Mouse (Mus musculus) layer of hippocampus, adult 8-10 months (tissue): ENCODE data around the gene Xrn2. TPM values are rescaled to one million over a fixed set of nuclear protein-coding genes. Genes with fewer than 3 reads are reported as not detected.
"Not testable (repeated sequence)": the region's sequence is repeated elsewhere in the genome, so short reads cannot be mapped to it uniquely, and the experiment has no call there.

Source experiments
- DNase-seq, 2 experiments: peaks; one replicate each; pipeline ENCODE4 v3.0.0; 2022; ENCODE audit warnings: low spot score in 2 of 2
- total RNA-seq, 4 experiments: library from RNA; stranded (reverse); gene quantifications; 2 replicates each; pipeline ENCODE4 v1.2.4; 2022

The Xrn2 gene
- total RNA-seq, result 10 to 100 TPM; 43.8 to 53.6 (median 45.9) TPM

DNA sequence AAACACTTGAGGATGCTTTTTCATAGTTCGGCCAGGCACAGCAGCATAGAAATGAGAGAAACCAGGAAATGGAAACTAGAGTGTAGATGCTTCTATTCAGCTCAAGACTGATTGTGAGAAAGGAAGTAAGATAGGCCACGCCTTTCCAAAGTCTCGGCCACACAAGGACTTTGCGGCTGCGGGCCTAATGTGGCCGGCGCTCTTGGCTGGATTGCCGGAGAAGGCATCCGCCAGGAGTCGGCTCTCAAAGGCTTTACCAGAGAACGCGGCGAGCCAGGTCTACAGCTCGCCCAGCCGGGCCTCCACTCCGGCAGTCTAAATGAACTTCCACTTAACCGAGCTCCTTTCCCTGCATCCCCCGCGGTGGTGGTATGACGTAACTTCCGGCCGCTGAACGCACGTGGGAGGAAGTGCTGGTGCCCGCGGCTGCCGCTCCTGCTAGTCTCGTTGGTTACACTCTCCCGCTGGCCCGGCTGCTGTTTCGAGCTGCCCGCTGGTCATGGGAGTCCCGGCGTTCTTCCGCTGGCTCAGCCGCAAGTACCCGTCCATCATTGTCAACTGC is at the start of gene Xrn2:
Xrn2 (plus strand) TSS at position 374 of the 562 bp plus-strand sequence.
- peak; percentile 95 to 96 for DNase-seq

DNA sequence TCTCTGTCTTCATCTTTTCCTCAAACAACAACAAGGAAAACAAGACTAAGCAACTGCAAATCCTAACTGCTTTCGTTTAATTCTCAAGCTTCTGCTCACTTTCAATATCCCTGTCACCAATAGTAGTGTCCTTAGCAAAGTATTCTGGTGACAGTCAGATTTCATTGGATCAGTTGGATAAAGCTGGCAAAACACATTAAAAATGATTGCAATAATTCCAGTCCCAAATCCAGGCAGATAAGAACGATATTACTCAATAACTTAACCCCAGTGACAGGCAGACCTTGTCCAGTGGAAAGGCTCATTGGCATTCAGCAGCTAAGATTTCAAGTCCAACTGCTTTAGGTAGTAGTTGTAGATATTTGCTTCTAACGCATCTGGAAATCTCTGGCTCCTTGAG is 37.8 kb upstream of the Xrn2 start:
- DNase-seq, result no peak

DNA sequence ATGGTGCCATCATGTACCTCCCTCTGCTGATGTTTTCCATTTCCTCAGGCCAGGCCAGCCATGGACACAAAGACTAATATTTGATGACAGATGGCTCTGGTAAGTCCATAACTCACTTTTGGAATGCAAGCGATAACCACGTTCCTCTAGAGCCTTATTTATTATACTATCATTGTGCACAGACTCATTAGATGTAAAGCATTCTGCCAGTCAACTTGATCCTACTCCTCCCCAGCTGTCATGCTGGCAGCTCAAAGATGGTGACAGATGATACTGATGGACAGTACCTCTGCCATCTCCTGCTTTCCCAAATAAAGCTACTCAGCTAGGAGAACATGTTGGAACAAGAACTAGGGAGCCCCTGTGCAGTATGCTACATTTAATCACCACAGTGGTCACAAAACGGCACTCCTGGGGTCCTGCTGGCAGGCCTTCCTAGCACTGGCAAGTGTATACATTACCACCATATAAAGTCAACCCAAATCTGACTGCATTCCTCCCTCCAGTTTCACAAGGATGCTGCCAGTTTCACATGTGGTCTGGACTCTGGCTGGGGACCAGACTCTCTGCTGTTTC is 37.3 kb upstream of the Xrn2 start:
- peak in 1 of 2 experiments; percentile 10 for DNase-seq

DNA sequence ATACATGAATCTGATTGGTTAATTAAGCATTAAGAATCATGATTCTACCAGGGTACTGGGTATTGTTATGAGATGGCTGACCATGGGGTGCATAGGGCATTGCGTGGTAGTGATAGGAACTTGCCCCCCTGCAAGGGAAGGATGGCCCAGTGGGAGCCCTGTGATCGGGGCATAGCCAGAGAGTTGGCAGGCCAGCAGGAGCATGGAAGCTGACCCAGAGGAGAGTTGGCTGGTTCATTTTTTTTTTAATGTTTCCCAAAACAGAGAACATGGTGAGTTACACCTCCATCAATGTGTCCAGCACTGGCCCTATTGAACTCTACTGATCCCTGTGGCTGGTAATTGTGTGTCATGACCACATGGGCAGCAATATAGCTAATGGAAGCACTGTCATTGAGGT is 30.0 kb upstream of the Xrn2 start:
- DNase-seq, result no peak

DNA sequence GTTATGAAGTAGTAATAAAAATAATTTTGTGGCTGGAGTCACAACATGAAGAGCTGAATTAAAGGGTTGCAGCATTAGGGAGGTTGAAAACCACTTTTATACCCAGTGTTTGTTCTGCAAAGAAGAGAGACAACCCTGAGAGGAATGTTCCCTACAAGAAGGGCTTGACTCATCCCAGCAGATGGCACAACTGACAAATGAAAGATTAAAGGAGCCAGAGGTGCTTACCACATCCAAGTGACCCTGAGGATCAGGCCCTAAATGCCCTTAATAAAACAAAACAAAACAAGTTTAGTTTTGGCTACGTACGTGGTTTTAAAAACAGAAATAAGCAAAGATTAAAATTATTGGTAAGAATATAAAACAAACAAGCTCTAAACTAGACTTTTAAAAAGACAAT is 28.0 kb upstream of the Xrn2 start:
- no peak for DNase-seq

DNA sequence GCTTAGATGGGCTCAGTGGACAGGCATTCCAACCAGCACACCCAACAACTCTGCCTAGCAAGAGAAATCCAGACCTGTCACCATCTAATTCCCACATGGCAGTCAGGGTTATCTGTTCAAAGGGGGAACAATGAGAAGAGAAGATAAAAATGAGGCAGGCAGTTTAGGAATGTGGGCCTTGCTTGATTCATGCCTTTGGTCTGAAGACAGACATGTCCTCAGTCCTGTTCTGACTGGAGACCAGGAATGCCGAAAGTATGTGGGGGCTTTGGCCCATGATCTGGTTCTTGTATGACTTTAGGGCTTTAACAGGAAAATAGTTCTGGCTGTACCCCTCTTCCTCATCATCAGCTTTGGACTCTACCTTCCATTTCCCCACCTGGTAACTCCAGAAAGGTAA is 27.0 kb upstream of the Xrn2 start:
- DNase-seq, result no peak

DNA sequence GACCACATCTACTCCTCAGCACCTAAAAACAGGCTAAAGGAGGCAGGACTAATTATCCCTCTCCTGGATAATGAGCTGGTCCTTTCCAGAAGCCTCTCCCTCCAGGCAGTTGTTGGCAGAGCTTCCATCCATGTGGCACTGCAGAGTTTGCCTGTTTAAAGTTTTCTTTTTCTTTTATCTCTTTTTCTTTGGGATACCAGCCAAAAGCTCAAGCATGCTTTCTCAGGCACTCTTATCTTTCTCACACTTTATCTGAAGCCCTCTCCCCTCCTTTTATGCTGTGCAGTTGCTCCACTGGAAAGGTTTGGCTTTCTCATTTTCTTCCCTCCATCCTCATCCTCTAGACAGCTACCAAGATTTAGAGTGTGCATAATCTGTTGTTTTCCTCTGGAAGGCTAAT is 26.4 kb upstream of the Xrn2 start:
- DNase-seq, result no peak

DNA sequence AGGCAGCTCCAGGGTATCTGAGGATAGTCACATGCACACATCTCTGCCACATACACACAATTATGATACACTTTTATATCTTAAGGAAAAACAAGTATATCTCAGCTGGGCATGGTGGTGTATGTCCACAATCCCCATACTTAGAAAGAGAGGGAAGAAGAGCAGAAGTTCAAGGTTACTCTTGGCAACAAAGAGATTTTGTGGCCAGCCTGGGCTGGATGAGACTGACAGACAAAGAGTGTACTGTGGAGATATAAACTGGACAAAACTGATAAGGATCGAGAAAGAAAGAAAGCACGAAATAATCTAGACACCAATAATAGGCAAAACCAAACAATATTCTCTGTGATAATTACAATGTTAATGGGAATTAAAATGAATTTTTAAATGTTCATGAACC is 5.5 kb upstream of the Xrn2 start:
- DNase-seq, result no peak

DNA sequence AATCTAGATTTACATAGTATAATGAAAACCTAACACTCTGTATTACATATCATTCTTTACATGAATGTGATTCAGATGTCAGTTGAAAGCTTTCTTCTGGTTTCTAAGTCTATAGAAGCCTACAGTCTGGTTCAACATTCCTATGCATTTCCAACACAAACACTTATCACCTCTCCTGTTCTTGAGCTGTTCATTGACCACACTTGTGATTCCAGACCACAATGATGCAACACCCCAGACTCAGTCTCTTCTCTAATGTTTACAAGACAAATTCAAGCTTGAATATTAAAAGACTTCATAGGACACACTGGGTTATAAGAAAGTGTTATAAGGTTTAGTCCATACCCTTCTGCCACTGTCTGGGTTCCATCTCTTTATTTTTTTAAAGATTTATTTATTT is 3.7 kb upstream of the Xrn2 start:
- no peak for DNase-seq

DNA sequence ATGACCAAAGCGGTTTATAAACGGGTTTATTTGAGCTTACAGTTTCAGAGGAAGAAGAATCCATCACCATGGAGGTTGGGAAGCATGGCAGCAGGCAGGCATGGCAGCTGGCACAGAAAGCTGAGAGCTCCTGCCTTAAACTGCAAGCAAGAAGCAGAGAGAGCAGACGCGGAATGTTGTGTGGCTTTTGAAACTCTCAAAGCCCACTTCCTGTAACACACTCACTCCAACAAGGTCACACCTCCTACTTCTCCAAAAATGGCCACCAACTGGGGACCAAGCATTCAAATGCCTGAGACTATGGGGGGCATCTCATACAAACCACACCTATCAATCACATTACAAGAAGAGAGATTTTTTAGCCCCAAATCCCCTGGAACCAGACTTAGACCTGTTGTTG is 2.7 kb upstream of the Xrn2 start:
- no peak for DNase-seq

DNA sequence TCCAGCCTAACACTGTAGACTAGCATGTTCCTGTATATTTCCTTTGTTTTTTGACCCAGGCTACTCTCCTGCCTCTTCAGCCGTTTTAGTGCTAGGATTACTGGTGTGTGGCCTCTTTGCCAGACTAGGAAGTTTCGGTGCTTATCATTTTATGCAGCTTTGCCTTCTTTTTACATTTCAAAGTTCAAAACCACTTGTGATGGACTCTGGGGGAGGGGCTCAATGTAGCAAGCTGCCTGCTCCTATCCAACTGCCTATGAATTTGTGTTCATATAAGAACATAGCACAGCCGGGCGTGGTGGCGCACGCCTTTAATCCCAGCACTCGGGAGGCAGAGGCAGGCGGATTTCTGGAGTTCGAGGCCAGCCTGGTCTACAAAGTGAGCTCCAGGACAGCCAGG is 1.8 kb upstream of the Xrn2 start:
- DNase-seq, result no peak

DNA sequence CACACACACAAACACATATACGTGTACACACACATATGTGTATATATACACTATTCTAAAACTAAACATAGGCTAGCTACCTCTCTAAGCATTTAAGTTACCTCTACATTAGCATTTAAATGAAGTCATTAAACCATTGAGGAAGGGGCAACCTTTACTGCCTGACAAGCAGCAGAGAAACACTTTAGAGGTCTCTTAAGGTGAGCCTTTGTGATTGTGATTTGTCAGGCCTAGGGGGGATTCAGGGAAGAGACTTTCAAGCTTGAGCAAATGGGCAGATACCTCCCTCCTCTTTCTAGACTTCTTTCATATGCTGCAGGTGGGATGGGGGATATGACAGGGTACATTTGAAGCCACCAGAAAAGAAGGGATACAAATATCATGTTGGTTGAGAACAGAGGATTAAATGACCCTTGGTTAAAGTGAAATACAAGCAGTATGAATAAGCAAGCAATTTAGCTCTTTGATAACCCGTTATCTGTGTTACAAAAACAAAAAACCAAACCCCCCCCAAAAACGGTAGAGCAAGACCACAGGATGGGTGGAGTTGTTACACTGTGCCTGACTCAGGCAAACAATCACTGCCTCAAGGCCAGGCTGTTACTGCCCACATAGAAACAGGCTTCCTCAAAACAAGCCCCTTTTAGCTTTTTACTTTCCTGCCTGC is 1.2 kb upstream of the Xrn2 start:
- DNase-seq, result no peak

DNA sequence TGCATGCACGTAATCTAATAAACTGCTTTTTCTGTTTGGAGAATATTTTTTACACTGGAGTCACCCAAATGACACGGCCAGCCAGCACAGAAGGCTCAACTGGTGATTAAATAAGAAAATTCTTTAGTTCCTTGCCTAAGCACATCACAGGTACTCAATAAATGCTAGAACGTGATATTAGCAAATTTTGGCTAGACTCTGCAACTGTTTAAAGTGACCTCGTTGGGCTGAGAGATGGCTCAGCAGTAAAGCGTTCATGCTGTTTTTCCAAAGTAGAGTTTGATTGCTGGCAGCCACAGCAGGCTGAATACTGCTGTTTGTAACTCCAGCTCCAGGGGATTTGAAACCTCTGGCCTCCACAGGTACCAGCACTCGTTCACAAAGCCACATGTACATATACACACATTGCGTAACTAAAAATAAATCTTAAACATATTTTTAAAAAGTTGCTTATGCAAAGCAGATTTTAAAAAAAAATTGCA is 614 bp upstream of the Xrn2 start:
- no peak for DNase-seq

DNA sequence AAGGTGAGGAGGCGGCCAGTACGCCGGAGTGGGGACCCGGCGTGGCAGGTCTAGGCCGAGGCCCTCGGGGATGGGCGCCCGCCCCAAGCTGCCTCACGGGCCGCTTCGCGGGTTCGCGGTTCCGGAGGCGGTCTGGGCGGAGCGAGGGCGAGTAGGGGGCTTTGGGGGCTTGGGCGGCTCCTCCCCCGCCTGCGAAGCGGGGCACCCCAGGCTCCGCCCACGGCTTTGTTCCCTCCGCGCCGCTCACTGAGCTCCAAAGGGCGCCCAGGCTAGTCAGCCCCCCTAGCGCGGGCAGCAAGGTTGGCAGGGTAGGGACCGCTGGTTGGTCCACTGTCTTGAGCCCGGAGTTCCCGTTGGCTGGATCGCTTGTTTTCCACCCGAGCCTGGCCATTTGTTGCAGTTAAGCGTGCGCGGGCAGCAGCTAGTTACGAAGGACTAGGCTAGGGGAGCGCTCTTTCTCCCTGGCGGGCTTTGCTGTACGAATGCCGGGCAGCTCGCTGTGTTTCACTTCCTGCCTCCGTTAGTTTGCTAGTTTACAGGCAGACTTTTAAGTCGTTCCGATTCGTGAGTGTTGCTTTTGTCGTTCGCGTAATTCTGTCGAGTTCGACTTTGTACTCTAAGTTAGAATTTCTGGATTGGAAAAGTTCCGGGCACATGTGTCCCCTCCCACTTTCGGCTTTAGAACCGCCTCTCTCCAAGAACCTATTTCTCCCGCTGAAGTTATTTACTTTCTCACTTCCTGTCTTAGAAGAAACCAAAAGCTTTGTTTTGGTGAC is 586 bp downstream of the Xrn2 start:
- DNase-seq, result peak; percentile 39 to 54

DNA sequence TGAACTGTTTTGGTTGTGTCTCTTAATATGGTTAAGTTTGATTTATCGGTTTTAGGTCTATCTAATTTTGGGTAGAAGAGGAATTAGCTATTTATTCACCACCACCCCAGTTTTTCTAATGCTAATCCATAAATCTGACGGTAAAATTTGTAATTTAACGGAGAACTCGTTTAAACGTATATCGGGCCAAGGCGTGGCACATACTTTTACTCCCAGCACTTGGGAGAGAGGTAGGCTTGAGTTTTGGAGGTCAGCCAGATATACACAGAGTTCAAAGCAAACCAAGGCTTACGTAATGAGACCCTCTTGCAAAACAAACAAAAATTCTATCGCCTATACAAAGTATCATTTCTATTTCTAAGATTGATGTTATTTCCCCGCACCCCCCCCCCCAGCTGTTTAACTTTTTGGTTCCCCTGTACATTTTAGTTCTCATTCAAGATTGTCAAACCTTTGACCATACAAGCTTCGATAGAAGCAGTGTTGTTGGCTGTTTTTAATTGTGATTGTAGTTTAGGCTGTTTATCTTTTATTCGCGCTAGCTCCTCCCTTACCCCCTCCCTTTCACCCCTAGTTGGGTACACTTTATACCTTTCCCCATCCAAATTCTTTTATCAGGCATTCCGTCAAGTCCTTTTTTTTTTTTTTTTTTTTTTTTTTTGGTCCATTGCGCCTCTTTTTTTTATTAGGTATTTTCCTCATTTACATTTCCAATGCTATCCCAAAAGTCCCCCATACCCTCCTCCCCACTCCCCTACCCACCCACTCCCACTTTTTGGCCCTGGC is 1.5 kb downstream of the Xrn2 start:
- DNase-seq, result no peak

DNA sequence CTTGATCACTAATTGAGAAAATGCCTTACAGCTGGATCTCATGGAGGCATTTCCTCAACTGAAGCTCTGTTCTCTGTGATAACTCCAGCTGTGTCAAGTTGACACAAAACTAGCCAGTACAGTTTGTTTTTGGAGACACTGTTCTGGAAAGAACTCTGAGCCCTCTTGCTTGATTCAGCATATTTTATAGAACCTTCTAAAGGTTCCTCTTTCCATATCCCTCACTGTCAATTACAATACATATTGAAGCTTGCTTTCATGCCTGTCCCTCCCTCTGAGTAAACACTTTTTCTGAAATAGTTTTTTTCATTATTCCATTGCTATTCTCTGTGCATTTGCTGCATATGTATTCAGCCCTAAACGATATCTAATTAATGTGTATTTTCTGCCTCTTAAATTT is 9.2 kb downstream of the Xrn2 start:
- not testable (repeated sequence) for DNase-seq

DNA sequence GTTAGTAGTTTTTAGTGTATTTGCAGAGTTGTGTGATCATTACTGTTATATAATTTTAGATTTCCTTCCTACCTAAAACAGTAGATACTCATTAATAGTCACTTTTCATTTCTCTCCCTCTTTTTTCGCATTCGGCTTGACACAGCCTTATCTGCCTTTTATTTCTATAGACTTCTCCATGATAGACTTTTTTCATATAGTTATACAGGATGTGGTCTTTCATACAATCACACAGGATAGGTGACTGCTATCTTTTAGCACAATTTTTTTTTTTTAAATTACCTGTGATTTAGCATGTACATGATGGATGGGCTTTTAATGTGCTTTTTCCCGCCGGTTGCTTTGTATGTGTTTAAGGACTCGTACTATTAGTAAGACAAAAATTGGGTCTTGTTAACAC is 10.3 kb downstream of the Xrn2 start:
- no peak for DNase-seq

DNA sequence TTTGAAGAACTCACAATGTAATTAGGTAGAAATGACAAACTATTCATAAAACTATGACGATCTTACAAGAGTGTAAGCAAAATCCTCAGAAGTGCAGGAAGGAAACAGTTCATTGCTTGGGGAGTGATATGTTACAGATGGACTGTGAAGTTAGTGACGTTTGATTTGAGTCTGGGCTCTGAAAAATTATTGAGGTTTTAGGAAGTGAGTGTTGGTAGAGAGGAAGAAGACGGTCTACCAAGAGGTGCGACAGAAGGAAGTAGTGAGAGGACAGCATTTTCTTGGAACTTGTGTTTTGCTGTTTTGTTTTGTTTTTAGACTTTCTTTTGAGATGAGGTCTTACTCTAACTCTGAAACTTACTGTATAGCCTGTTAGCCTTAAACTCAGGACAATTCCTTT is 10.8 kb downstream of the Xrn2 start:
- DNase-seq, result no peak

DNA sequence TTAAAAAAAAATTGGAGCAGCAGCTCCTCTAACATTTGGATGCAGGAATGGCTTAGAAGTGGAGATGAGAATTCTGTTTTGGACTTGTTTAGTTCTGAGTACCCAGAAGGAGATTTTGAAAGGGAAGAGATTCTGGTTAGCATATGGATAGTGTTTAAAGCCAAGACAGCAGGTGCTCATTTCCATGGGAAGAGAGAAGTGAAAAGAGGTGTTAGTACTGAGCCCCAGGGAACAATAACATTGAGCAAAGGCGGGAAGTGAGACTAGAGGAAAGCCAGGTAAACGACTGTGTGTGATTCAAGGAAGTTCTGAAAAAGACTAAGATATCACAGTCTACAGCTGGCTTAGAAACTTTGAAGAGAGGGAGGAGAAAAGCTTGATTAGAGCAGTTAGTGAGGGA is 20.3 kb downstream of the Xrn2 start:
- DNase-seq, result no peak

DNA sequence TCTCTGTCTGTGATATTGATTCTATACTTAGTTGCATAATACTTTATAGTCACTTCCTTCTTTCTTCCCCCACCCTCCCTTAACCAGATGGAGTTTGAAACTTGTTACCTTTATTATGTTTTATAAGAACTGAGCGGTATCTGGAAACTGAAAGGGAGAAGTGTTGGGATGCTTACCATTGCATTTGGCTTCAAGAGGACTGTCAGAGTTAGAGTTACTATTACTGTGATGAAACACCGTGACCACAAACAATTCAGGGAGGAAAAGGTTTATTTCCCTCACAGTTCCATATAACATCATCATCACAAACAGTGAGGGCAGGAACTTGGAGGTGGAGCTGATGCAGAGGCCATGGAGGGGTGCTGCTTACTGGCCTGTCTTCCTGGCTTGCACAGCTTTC is 23.1 kb downstream of the Xrn2 start:
- DNase-seq, result no peak

DNA sequence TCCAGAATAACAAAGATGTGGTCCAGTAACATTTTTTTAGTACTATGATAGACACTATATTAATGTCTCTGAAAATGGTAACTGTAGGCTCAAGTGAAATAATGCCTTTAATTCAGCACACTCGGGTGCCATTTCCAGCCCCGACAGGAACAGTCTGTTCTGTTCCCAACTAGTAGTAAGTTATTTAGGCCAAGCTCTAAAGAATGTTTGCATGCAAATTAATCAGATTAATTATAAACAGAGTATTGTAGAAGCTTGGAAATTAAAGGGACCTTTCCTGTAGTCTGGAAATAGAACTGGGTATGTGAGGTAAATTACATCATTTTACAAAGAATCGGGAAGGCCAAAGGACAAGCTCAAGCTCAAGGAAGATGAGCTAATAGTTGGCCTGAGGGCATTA is 34.3 kb downstream of the Xrn2 start:
- DNase-seq, result no peak
